Mouse (Mus musculus) hindbrain, embryonic 15.5 days (tissue): ENCODE results near the gene Adarb1. TPM values are rescaled to one million over a fixed set of nuclear protein-coding genes. Genes with fewer than 3 reads are reported as not detected.

ENCODE experiments used
- ATAC-seq: fragments of 200-750 bp; cut with Nextera tagmentation; 2 replicates; pipeline ENCODE4 v1.8.0; 2017; ENCODE audit warnings: low read depth, moderate number of reproducible peaks, moderate TSS enrichment; ENCODE audit not compliant: low FRiP score
- H3K27ac ChIP-seq: fragments of 300-500 bp; sonication (generic); replicated peaks from 2 replicates; pipeline ENCODE4 v1.5.1; 2015; ENCODE audit warnings: mild to moderate bottlenecking, inconsistent platforms
- H3K27me3 ChIP-seq: fragments of 300-500 bp; sonication (generic); 2 replicates; pipeline ENCODE4 v1.6.1; 2015; ENCODE audit warnings: control low read depth, inconsistent platforms
- H3K36me3 ChIP-seq: fragments of 300-500 bp; sonication (generic); 2 replicates; pipeline ENCODE4 v1.6.1; 2015; ENCODE audit warnings: control low read depth, inconsistent platforms
- H3K4me1 ChIP-seq: fragments of 300-500 bp; sonication (generic); replicated peaks from 2 replicates; pipeline ENCODE4 v1.6.1; 2015; ENCODE audit warnings: control low read depth, inconsistent platforms
- H3K4me2 ChIP-seq: fragments of 300-500 bp; sonication (generic); 2 replicates; pipeline ENCODE4 v1.6.1; 2015; ENCODE audit warnings: moderate library complexity, mild to moderate bottlenecking, inconsistent platforms
- H3K4me3 ChIP-seq: fragments of 300-500 bp; sonication (generic); 2 replicates; pipeline ENCODE4 v1.5.1; 2015; ENCODE audit warnings: mild to moderate bottlenecking, inconsistent platforms
- H3K9ac ChIP-seq: fragments of 300-500 bp; sonication (generic); 2 replicates; pipeline ENCODE4 v1.6.1; 2015; ENCODE audit warnings: inconsistent platforms
- H3K9me3 ChIP-seq: fragments of 300-500 bp; sonication (generic); 2 replicates; pipeline ENCODE4 v1.6.1; 2016; ENCODE audit warnings: control low read depth, inconsistent platforms
- WGBS: fragments of 180-500 bp; shearing (Covaris S2); methylation state at CpG from one replicate; pipeline ENCODE4 v1.1.7; 2015; 5-methylcytosine and 5-hydroxymethylcytosine counted together
- polyA plus RNA-seq: library from polyadenylated mRNA; unstranded; fragments of >200 nt; fragmentation: Nextera tagmentation; extraction: Ambion mirVana; gene quantifications from 2 replicates; pipeline ENCODE4 v1.2.1, GENCODE M21; 2015

The Adarb1 gene
- polyA plus RNA-seq, 1 experiment from 2014 or later = 21.5 TPM

GRCm38 (mm10) chr10:77341059-77341458 is 77.0 kb downstream of the Adarb1 start:
- no peak overlapping the region for H3K9ac ChIP-seq
- 0 out of 2 replicates have a peak, but pooled peaks cover 4% of the 10 kb centered on the region for H3K27me3 ChIP-seq
- H3K4me1 ChIP-seq = peaks cover 22% of the 10 kb centered on the region
- H3K36me3 ChIP-seq = no peaks in the 10 kb centered on the region
- H3K4me2 ChIP-seq = no peak overlapping the region
- 92% methylated on average over 4 of the region's 4 CpGs for WGBS
- ATAC-seq = no peak
- H3K27ac ChIP-seq = no peak overlapping the region
- H3K9me3 ChIP-seq = no peaks in the 10 kb centered on the region
- H3K4me3 ChIP-seq = no peak overlapping the region

- Histone ChIP-seq H3K36me3 (no peaks in the 10 kb centered on the region), H3K27ac (peak overlapping the region; percentile 69), H3K9me3 (no peaks in the 10 kb centered on the region), H3K4me1 (peaks cover 22% of the 10 kb centered on the region), H3K9ac (peak overlapping the region; percentile 42), H3K4me3 (peak overlapping the region; percentile 44), H3K4me2 (peak overlapping the region; percentile 78), H3K27me3 (0 out of 2 replicates have a peak, but pooled peaks cover 4% of the 10 kb centered on the region)
- 4% methylated on average over 18 of the region's 18 CpGs for WGBS
- ATAC-seq = peak; percentile 63; the same call in 1 of the 2 replicates
These were observed 78.2 kb downstream of the Adarb1 start for GRCm38 (mm10) chr10:77339871-77340341.

DNA sequence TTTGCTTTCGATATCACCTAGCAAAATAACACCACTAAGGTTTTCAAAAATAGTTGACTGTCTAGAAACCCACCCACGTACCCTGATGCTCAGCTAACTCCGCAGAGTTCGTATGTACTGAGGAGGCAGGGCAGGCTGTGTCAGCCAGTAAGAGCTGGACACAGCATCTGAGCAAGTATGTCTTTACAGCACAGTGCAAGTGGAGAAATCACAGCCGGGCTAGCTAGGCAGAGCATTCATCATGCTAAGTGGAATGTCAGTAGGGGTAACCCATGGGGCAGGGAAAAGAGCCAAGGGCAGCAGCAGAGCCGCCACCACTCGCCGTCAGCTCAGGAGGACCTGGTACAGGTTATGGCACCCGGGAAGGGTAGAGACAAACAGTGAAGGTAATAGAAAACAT is 84.6 kb downstream of the Adarb1 start:
- Histone ChIP-seq H3K9ac (no peak overlapping the region), H3K27ac (no peak overlapping the region), H3K36me3 (no peaks in the 10 kb centered on the region), H3K27me3 (no peaks in the 10 kb centered on the region), H3K9me3 (no peaks in the 10 kb centered on the region), H3K4me2 (no peak overlapping the region), H3K4me3 (no peak overlapping the region), H3K4me1 (no peaks in the 10 kb centered on the region)
- 76% methylated on average over 9 of the region's 9 CpGs for WGBS
- no peak for ATAC-seq

DNA sequence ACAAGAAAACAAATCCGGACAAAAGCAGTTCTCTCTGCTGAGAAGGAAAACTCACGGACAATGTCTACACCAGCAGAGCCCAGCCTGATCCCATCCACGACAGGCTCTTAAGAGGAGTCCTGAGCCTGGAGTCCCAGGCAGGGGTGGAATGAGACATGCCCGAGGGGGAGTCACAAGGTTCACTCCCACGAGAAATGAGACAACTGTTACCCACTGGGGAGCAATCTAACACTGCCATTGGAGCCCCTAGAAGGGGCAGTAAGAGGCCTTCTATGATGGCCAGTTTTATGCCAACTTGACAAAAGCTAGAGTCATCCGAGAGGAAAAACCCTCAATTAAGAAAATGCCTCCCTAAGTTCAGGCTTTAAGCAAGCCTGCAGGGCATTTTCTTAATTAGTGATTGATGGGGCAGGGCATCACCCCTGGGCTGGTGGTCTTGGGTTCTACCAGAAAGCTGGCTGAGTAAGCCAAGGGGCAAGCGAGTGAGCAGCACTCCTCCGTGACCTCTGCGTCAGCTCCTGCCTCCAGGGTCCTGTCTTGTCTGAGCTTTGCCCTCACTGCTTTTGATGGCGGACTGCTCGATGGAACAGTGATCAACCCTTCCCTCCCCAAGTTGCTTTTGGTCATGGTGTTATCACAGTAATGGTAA is 88.5 kb downstream of the Adarb1 start:
- H3K27ac ChIP-seq = no peak overlapping the region
- no peaks in the 10 kb centered on the region for H3K27me3 ChIP-seq
- H3K4me2 ChIP-seq = no peak overlapping the region
- no peak for ATAC-seq
- H3K4me1 ChIP-seq = peaks cover 7% of the 10 kb centered on the region
- H3K4me3 ChIP-seq = no peak overlapping the region
- no peak overlapping the region for H3K9ac ChIP-seq
- 68% methylated on average over 11 of the region's 11 CpGs for WGBS
- no peaks in the 10 kb centered on the region for H3K9me3 ChIP-seq
- no peaks in the 10 kb centered on the region for H3K36me3 ChIP-seq

GRCm38 (mm10) chr10:77324716-77325115 is 93.4 kb downstream of the Adarb1 start:
- Histone ChIP-seq H3K36me3 (no peaks in the 10 kb centered on the region), H3K9me3 (no peaks in the 10 kb centered on the region), H3K9ac (no peak overlapping the region), H3K27me3 (no peaks in the 10 kb centered on the region), H3K4me3 (no peak overlapping the region), H3K27ac (no peak overlapping the region; the same call in 1 of the 2 replicates), H3K4me2 (no peak overlapping the region), H3K4me1 (peaks cover 9% of the 10 kb centered on the region)
- 63% methylated on average over 6 of the region's 6 CpGs for WGBS
- ATAC-seq = 0 out of 2 replicates have a peak, but pooled peaks have one; percentile 45

- ATAC-seq = no peak
- Histone ChIP-seq H3K27ac (no peak overlapping the region), H3K4me1 (peaks cover 9% of the 10 kb centered on the region), H3K36me3 (no peaks in the 10 kb centered on the region), H3K9me3 (no peaks in the 10 kb centered on the region), H3K4me3 (no peak overlapping the region), H3K9ac (no peak overlapping the region), H3K27me3 (no peaks in the 10 kb centered on the region), H3K4me2 (no peak overlapping the region)
- 91% methylated on average over 8 of the region's 8 CpGs for WGBS
These were observed 96.5 kb downstream of the Adarb1 start for GRCm38 (mm10) chr10:77321611-77322010.

- no peaks in the 10 kb centered on the region for H3K9me3 ChIP-seq
- H3K4me1 ChIP-seq = peaks cover 9% of the 10 kb centered on the region
- 67% methylated on average over 1 of the region's 1 CpGs for WGBS
- no peak overlapping the region for H3K27ac ChIP-seq
- no peaks in the 10 kb centered on the region for H3K27me3 ChIP-seq
- no peak for ATAC-seq
- no peak overlapping the region for H3K9ac ChIP-seq
- no peaks in the 10 kb centered on the region for H3K36me3 ChIP-seq
- H3K4me3 ChIP-seq = no peak overlapping the region
- no peak overlapping the region for H3K4me2 ChIP-seq
These were observed 97.1 kb downstream of the Adarb1 start for GRCm38 (mm10) chr10:77321001-77321400.

- H3K4me1 ChIP-seq = no peaks in the 10 kb centered on the region
- H3K4me2 ChIP-seq = no peak overlapping the region
- H3K36me3 ChIP-seq = peaks cover 13% of the 10 kb centered on the region
- no peak overlapping the region for H3K27ac ChIP-seq
- no peaks in the 10 kb centered on the region for H3K27me3 ChIP-seq
- no peak for ATAC-seq
- WGBS = 92% methylated on average over 2 of the region's 2 CpGs
- H3K4me3 ChIP-seq = no peak overlapping the region
- no peaks in the 10 kb centered on the region for H3K9me3 ChIP-seq
- no peak overlapping the region for H3K9ac ChIP-seq
These were observed 102.4 kb downstream of the Adarb1 start for GRCm38 (mm10) chr10:77315682-77316081.

DNA sequence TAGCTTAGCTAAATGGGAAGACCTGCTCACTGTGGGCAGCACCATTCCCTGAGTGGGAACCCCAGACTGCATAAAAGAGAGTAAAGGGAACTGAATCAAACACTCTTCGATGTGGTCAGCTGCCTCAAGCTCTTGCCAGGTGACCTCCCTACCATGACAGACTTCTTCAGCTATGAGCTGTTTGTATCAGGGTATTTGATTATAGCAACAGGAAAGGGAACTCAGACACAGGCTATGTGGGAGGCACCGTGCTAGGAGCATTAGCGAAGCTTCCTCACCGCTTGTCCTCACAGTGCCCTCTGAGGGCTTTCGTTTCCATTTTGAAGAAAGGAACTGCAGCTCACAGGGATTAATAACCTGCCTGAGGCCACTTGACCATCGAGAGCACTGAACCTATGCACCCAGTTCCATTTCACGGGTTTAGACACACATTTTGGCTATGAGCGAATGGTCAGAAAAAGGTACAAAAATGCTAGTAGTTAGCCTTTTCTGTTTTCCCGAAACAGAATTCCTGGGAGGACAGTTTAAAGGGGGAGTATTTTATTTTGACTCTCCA is 103.3 kb downstream of the Adarb1 start:
- peaks cover 13% of the 10 kb centered on the region for H3K36me3 ChIP-seq
- 86% methylated on average over 9 of the region's 9 CpGs for WGBS
- H3K4me3 ChIP-seq = no peak overlapping the region
- no peak overlapping the region for H3K27ac ChIP-seq
- no peak for ATAC-seq
- no peaks in the 10 kb centered on the region for H3K4me1 ChIP-seq
- H3K27me3 ChIP-seq = no peaks in the 10 kb centered on the region
- no peak overlapping the region for H3K4me2 ChIP-seq
- no peaks in the 10 kb centered on the region for H3K9me3 ChIP-seq
- H3K9ac ChIP-seq = no peak overlapping the region

DNA sequence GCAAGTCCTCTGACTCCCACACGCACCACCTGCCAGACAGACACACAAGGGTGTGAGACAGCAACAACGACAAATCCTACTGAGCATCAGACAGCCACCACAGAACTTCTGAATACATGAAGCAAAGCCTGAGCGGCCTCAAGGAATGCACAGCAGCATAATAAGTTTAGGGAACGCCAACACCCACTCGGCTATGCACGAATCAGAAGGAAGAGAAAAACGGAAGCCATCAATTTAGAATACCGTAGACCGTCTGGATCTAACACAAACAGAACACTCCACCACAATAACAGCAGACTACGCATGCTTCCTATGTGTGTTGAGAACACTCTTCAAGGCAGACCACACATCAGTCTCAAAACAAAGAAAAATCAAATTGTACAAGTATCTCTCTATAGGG is 109.1 kb downstream of the Adarb1 start:
- Histone ChIP-seq H3K27ac (no peak overlapping the region), H3K4me1 (peaks cover 14% of the 10 kb centered on the region), H3K27me3 (no peaks in the 10 kb centered on the region), H3K4me2 (no peak overlapping the region), H3K9me3 (no peaks in the 10 kb centered on the region), H3K4me3 (no peak overlapping the region), H3K36me3 (peaks cover 13% of the 10 kb centered on the region), H3K9ac (no peak overlapping the region)
- ATAC-seq = no peak
- 64% methylated on average over 10 of the region's 10 CpGs for WGBS

DNA sequence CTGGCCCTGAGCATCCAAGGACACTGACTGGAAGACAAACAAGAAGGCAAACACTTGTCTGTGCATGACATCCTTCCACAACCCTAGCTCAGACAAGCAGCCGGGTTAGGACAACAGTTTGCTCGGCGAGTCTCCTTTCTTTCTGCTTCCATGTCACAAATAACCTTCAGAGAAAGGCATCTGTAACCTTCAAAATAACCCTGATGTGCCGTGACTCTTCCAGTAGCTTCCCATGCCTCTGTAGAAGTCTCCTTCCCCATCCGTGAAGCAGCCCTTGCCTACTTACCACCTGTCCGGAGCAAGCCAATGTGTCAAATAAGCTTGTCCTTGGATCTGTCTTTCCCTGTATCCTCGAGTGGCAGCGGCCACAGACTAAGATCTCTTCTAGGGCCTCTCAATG is 112.3 kb downstream of the Adarb1 start:
- peaks cover 17% of the 10 kb centered on the region for H3K36me3 ChIP-seq
- 74% methylated on average over 8 of the region's 8 CpGs for WGBS
- H3K4me3 ChIP-seq = no peak overlapping the region
- no peak overlapping the region for H3K9ac ChIP-seq
- H3K4me2 ChIP-seq = no peak overlapping the region
- H3K4me1 ChIP-seq = peaks cover 14% of the 10 kb centered on the region
- no peaks in the 10 kb centered on the region for H3K9me3 ChIP-seq
- peak overlapping the region; percentile 62 for H3K27ac ChIP-seq
- ATAC-seq = no peak
- no peaks in the 10 kb centered on the region for H3K27me3 ChIP-seq

DNA sequence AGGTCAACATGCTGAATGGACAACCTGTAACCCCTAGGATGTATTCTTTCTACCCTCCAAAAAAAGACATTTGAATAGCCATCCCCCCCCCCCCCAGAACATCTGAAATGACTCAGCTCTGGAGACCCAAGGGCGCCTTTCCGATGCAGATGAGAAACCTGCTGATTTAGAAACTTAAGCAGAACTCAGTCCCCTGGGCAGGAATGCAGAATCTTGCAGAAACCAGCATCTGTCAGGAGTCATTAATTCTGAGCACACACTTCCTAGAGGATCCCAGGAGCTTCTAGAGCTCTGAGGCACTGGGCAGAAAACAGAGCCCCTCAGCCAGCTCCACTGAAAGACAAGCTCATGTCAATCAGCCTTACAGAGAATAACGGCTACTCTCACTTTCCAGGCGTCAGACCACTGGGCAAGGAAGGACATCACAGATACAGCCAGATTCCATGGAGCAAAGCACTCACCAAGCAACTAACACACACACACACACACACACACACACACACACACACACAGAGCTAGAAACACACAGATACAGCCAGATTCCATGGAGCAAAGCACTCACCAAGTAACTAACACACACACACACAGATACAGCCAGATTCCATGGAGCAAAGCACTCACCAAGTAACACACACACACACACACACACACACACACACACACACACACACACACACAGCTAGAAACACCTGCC is 113.1 kb downstream of the Adarb1 start:
- Histone ChIP-seq H3K9ac (no peak overlapping the region), H3K27me3 (no peaks in the 10 kb centered on the region), H3K4me1 (peaks cover 14% of the 10 kb centered on the region), H3K9me3 (no peaks in the 10 kb centered on the region), H3K27ac (peak overlapping the region; percentile 62), H3K36me3 (peaks cover 17% of the 10 kb centered on the region), H3K4me2 (no peak overlapping the region), H3K4me3 (no peak overlapping the region)
- 13% methylated on average over 4 of the region's 4 CpGs for WGBS
- peak; percentile 85 for ATAC-seq
